Mouse (Mus musculus): ENCODE measurements around the gene Rnase2b. TPM values are rescaled to one million over a fixed set of nuclear protein-coding genes. Genes with fewer than 3 reads are reported as not detected.
A peak's percentile ranks its signal among the peaks of the same experiment; 100 is the strongest.
"Not testable (repeated sequence)": the region's sequence is repeated elsewhere in the genome, so short reads cannot be mapped to it uniquely, and the experiment has no call there.

Gene Rnase2b
- polyA plus RNA-seq, 1 experiment: not detected

DNA sequence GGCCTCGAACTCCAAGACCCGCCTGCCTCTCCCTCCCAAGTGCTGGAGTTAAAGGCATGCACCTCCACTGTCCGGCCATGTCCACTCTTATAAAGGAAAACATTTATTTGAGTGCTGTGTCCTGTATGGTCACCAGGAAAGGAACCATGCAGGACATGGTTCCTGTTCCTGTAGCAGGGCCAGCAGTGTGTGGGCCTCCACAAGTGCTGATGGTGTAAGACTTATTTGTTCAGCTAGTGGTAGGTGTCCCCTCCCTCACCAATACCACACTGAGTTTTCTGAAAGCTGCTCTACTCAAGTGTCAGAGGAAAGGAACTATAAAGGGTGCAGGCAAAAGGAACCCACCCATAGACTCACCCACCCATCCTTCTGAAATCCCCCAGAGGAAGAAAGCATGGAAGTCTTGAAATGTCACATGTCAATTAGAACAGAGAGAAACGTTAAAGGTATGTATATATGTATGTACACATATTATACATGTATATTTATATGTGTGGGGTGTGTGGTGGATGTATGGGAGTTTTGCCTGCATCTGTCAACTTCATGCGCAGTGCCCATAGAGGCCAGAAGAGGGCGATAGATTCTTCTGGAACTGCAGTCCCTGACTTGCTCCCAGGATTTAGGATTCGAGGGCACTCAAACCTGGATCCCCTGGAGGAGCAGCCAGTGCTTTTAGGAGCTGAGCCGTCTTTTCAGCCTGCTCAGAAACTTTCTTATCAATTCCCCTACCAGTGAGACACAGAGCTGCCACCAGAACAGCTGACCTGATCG, 10.2 kb downstream of the Rnase2b start:
- TF ChIP-seq CTCF (IDR thresholded peaks at IDR 0.05; ENCODE audit: extremely low read depth, insufficient read length, insufficient replicate concordance, low read depth, low read length): peak; percentile 62; the same call in 1 of the 2 replicates

GRCm38 (mm10) chr14:51172947-51173346, 10.9 kb downstream of the Rnase2b start:
- WGBS: 48% methylated on average over 4 of the region's 4 CpGs

More for the DNA sequence above, 10.2 kb downstream of the Rnase2b start:
- H3K27ac ChIP-seq (ENCODE audit: insufficient read depth, low read depth, low read length); H3K4me3 ChIP-seq (ENCODE audit: low read depth, low read length); H3K4me1 ChIP-seq (ENCODE audit: control insufficient read depth, insufficient read depth, insufficient read length, low read length); H3K27me3 ChIP-seq (ENCODE audit: control insufficient read depth, insufficient read depth, low read length); H3K36me3 ChIP-seq (ENCODE audit: control insufficient read depth, insufficient read depth, low read length): not testable (repeated sequence)
- 39% methylated on average over 9 of the region's 9 CpGs for WGBS

DNA sequence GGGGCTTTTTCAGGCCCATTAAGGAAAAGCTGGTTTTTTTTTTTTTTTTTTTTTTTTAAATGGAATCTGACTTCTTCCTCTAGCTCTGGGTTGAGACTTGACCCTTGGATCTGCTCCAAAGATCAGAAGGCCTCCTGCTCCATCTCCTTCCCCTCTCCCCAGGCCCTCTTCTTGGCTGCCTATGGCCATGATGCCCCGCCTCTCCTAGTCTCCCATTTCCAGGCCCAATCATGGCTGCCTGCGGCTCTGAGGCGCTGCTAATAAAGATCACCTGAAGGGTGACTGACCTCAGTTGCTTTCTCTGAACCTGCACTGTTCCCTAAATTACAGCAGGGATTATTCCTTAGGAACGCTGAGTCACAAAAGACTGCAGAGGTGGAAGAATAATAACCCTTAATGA, 11.8 kb downstream of the Rnase2b start:
- no peaks in the 10 kb centered on the region for H3K36me3 ChIP-seq (ENCODE audit: control insufficient read depth, insufficient read depth, low read length)
- no peak overlapping the region for H3K27ac ChIP-seq (ENCODE audit: insufficient read depth, low read depth, low read length)
- no peak for TF ChIP-seq POLR2A (IDR thresholded peaks at IDR 0.05; ENCODE audit: low read depth, low read length)
- TF ChIP-seq CTCF (IDR thresholded peaks at IDR 0.05; ENCODE audit: extremely low read depth, insufficient read length, insufficient replicate concordance, low read depth, low read length): no peak
- 69% methylated on average over 4 of the region's 4 CpGs for WGBS
- no peak overlapping the region for H3K4me3 ChIP-seq (ENCODE audit: low read depth, low read length)
- H3K4me1 ChIP-seq (ENCODE audit: control insufficient read depth, insufficient read depth, insufficient read length, low read length): no peaks in the 10 kb centered on the region
- H3K27me3 ChIP-seq (ENCODE audit: control insufficient read depth, insufficient read depth, low read length): no peaks in the 10 kb centered on the region

More at GRCm38 (mm10) chr14:51172947-51173346, 10.9 kb downstream of the Rnase2b start:
- Histone ChIP-seq H3K27ac (ENCODE audit: insufficient read depth, low read depth, low read length) (peak overlapping the region; percentile 23), H3K4me3 (ENCODE audit: low read depth, low read length) (0 out of 2 replicates have a peak overlapping the region, but pooled peaks have one; percentile 1)
- not testable (repeated sequence) for H3K4me1 ChIP-seq (ENCODE audit: control insufficient read depth, insufficient read depth, insufficient read length, low read length); H3K36me3 ChIP-seq (ENCODE audit: control insufficient read depth, insufficient read depth, low read length); H3K27me3 ChIP-seq (ENCODE audit: control insufficient read depth, insufficient read depth, low read length)

- H3K27me3 ChIP-seq (ENCODE audit: control insufficient read depth, insufficient read depth, low read length); H3K27ac ChIP-seq (ENCODE audit: insufficient read depth, low read depth, low read length); H3K36me3 ChIP-seq (ENCODE audit: control insufficient read depth, insufficient read depth, low read length); H3K4me1 ChIP-seq (ENCODE audit: control insufficient read depth, insufficient read depth, insufficient read length, low read length); H3K4me3 ChIP-seq (ENCODE audit: low read depth, low read length): not testable (repeated sequence)
- 78% methylated on average over 2 of the region's 2 CpGs for WGBS
Observed at GRCm38 (mm10) chr14:51181051-51181450, 19.0 kb downstream of the Rnase2b start.

- 85% methylated on average over 4 of the region's 4 CpGs for WGBS
- Histone ChIP-seq H3K36me3 (ENCODE audit: control insufficient read depth, insufficient read depth, low read length) (no peaks in the 10 kb centered on the region), H3K4me3 (ENCODE audit: low read depth, low read length) (no peak overlapping the region), H3K4me1 (ENCODE audit: control insufficient read depth, insufficient read depth, insufficient read length, low read length) (no peaks in the 10 kb centered on the region), H3K27ac (ENCODE audit: insufficient read depth, low read depth, low read length) (no peak overlapping the region), H3K27me3 (ENCODE audit: control insufficient read depth, insufficient read depth, low read length) (no peaks in the 10 kb centered on the region)
- TF ChIP-seq POLR2A (IDR thresholded peaks at IDR 0.05; ENCODE audit: low read depth, low read length): no peak
- TF ChIP-seq CTCF (IDR thresholded peaks at IDR 0.05; ENCODE audit: extremely low read depth, insufficient read length, insufficient replicate concordance, low read depth, low read length): no peak
Observed at GRCm38 (mm10) chr14:51195681-51196080, 33.6 kb downstream of the Rnase2b start.

- no peak for TF ChIP-seq CTCF (IDR thresholded peaks at IDR 0.05; ENCODE audit: extremely low read depth, insufficient read length, insufficient replicate concordance, low read depth, low read length)
- TF ChIP-seq POLR2A (IDR thresholded peaks at IDR 0.05; ENCODE audit: low read depth, low read length): no peak
- Histone ChIP-seq H3K4me3 (ENCODE audit: low read depth, low read length) (no peak within 1 kb of the TSS), H3K4me1 (ENCODE audit: control insufficient read depth, insufficient read depth, insufficient read length, low read length) (no peaks in the 10 kb centered on the region), H3K36me3 (ENCODE audit: control insufficient read depth, insufficient read depth, low read length) (no peaks in the 10 kb centered on the region), H3K27me3 (ENCODE audit: control insufficient read depth, insufficient read depth, low read length) (no peaks in the 10 kb centered on the region), H3K27ac (ENCODE audit: insufficient read depth, low read depth, low read length) (no peak within 1 kb of the TSS)
- 71% methylated on average over 5 of the region's 5 CpGs for WGBS
Observed at GRCm38 (mm10) chr14:51199098-51200023, 37.3 kb downstream of the Rnase2b start, which contains the start of gene Ang2. Gene Ang2 (minus strand): TSS chr14:51199148.

GRCm38 (mm10) chr14:51200054-51200453, 38.0 kb downstream of the Rnase2b start:
- H3K4me1 ChIP-seq (ENCODE audit: control insufficient read depth, insufficient read depth, insufficient read length, low read length): no peaks in the 10 kb centered on the region
- 90% methylated on average over 2 of the region's 2 CpGs for WGBS
- H3K36me3 ChIP-seq (ENCODE audit: control insufficient read depth, insufficient read depth, low read length): no peaks in the 10 kb centered on the region
- no peak overlapping the region for H3K4me3 ChIP-seq (ENCODE audit: low read depth, low read length)
- no peak overlapping the region for H3K27ac ChIP-seq (ENCODE audit: insufficient read depth, low read depth, low read length)
- no peak for TF ChIP-seq CTCF (IDR thresholded peaks at IDR 0.05; ENCODE audit: extremely low read depth, insufficient read length, insufficient replicate concordance, low read depth, low read length)
- TF ChIP-seq POLR2A (IDR thresholded peaks at IDR 0.05; ENCODE audit: low read depth, low read length): no peak
- H3K27me3 ChIP-seq (ENCODE audit: control insufficient read depth, insufficient read depth, low read length): no peaks in the 10 kb centered on the region
